Mouse (Mus musculus) cerebellum, postnatal 10 days (tissue): ENCODE measurements around the gene Cep152.

Experiments
- DNase-seq, 2 experiments: peaks; one replicate each; pipeline ENCODE4 v3.0.0; 2021; ENCODE audit warnings: mixed read lengths in 2 of 2

The Cep152 gene

GRCm38 (mm10) chr2:125624837-125625351 is at the start of gene Cep152:
Gene Cep152 (minus strand): TSS chr2:125625113.
- DNase-seq: peak; percentile 97 to 99

- peak; percentile 96 to 97 for DNase-seq
Observed at GRCm38 (mm10) chr2:125672957-125673631, 48.2 kb upstream of the Cep152 start, which contains the start of gene Eid1. Gene Eid1 (plus strand): TSS chr2:125673095.

- DNase-seq: no peak
Observed at GRCm38 (mm10) chr2:125672568-125672956, 47.6 kb upstream of the Cep152 start.

GRCm38 (mm10) chr2:125670846-125671245 is 45.9 kb upstream of the Cep152 start:
- DNase-seq: peak in 1 of 2 experiments; percentile 25

GRCm38 (mm10) chr2:125667721-125668120 is 42.8 kb upstream of the Cep152 start:
- DNase-seq: no peak

DNA sequence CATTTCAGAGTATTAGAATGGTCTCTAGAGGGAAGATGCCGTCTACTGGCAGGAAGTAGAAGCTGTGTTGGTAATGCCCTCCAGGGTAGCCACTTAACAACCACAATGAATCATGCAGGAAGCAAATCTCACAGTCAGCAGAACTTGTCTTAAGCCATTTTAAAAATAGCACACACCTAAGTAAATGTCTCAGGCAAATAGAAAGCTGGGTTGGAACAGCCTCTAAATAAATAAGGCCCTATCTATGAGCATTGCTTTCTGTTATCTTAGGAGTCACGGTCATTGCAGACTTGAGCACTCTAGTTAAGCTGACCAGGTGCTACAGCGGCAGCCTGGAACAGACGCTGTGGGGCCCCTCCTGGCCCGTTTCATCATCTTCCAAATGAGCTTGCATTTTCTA is 42.3 kb upstream of the Cep152 start:
- no peak for DNase-seq

DNA sequence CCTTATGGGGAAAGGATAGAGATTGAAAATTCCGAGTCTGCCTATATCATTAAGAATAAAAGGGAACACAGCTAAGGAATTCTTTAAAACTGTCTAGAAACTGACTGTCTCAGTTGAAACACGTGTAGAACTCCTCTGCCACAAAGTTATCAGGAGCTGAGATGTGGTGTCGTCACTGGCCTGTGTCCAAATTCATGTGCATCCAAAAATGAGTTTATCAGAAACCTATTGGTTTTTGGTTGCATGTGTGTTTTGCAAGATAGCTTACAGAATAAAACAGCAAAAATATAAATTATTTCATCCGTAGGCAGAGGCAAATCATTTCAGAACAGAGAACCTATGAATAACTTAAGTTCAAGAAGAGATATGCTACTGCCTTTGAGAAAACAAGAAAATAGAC is 41.8 kb upstream of the Cep152 start:
- no peak for DNase-seq

DNA sequence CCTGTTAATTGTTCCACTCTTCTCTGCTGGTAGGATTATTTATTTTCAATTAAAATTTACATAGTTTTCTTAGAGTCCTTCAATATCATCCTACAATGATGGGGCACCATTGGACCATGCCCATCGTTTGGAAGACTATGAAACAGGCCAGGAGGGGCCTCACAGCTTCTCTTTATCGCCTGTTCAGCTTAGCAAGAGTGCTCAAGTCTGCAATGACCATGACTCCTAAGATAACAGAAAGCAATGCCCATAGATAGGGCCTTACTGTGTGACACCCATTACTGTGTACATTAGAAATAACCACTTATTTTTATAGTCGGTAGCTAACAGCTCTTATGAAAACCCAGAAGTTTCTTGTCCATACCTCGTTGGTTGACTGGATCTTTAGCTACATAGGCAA is 41.0 kb upstream of the Cep152 start:
- no peak for DNase-seq

DNA sequence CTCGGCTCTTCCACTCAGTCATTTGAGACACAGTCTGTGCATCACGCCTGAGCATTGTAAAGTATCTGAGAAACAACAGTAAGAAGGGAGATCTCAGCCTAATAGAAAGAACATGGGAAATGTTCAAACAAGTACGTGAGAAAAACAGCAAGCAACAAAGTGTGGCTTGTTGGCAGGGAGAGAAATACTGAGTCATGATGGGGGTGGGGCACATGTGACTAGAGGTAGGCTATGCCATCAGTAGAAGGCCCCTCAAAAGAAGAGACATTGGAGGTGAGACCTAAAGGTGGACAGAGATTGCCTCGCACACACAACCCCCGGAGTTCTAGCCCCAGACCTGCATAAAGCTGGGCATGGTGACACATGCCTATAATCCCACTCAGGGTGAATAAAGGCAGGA is 40.3 kb upstream of the Cep152 start:
- DNase-seq: no peak

DNA sequence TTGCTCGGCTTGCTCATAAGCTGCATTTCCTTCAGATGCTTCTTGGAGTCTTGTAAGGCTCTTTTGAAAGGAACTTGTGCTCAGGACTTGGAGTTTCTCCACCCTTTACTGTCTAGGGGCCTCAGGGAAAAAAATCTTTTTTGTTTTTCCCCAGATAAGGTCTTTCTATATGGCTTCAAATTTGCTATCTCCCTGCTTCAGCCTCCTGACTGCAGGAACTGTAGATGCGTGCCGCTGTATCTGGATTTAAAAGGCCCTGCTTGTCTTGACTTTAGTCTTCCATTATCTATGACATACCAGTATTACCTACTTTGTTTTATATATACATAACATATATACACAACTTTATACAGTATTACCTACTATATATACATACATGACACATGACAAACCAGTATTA is 37.6 kb upstream of the Cep152 start:
- DNase-seq: no peak

DNA sequence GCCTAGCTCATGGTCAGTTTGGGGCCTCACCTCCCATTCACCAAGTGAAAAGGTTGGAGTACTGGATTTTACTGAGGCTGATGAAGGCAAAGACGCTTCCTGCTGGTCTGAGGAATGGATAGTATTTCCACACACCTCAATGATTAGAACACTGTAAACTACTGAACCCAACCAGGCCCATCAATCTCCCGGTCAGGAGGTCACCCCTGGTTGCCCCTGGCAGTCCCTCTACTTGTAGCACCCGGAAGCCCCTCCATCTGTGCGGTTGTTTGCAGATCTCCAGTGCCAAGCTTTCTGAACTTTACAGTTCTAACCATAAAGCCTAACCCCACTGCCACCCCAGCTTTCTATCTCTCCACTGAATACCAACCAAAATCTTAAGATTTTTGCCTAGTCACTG is 36.2 kb upstream of the Cep152 start:
- DNase-seq: no peak

DNA sequence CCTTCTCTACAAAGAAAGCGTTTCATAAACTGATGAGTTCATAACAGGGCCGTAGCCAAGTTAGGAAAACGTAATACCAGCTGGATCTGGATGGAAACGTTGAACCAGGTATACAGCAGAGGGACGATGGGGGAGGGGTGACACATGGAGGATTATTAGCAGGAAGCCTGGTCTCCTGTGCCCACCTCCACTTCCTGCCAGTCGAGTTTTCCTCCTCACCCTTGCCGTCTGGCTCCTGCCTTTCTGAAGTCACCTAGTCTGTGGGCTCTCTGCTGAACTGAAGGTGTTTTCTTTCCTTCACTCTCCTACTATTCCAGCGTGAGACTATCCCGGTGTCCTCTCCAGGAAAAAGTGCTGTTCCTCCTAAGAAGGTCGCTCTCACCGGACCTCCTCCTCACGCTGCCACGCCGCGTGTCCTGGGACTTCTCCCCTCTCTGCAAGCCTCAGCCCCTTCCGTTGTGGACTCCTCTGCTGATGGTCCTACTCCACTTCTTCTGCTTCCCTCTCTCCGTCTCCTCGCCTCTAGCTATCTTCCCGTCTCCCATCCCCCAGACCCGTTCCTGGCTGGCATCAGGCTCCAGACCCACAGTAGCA is 35.7 kb upstream of the Cep152 start:
- peak; percentile 52 to 56 for DNase-seq

- DNase-seq: peak; percentile 85 to 89
Observed at GRCm38 (mm10) chr2:125659823-125660536, 35.1 kb upstream of the Cep152 start.

- no peak for DNase-seq
Observed at GRCm38 (mm10) chr2:125655391-125655790, 30.5 kb upstream of the Cep152 start.

- DNase-seq: no peak
Observed at GRCm38 (mm10) chr2:125653286-125653685, 28.4 kb upstream of the Cep152 start.

DNA sequence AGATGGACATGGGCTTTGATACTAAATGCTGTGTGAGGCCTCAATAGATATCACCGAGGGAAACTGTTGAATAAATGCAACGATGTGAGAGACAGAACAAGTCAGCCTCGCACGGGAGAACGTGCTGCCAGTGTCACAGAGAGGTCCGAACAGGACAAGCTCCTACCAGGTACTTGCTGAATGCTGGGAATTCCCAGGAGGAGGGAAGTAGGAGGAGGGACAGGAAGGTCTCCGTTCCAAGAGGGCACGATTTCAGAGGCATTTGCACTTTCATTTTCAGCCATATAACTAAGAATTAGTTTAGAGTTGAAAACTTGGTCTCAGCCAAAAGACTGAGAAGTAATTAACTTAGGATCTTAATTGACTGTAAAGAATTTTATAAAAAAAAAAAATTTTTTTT is 26.6 kb upstream of the Cep152 start:
- DNase-seq: no peak

DNA sequence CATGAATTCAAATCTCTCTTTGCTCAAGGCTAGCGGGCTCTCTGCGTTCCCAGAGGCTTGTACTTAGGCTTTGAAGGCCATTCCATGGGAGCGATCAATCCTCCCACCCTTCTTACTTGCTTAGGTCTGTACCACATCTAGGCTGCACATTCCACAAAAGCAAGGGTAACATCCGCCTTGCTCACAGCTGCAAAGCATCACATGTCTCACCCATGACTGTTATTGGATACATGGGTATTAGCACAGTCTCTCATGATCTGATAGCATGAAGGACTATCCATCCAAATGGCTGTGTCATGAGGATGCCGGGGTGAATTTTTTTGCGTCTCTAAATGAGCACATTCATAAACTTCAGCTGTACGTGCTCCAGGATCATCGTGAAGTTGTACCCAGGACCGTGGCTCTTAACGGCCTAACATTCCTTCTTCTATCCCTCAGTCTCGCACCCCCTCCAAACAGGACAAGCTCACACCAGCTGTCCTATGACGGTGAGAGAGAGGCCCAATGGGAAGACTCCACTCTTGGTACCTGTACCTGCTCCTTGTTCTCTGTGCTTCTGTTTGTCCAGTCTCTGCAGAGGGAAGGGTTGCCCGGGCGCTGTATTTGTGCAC is 25.9 kb upstream of the Cep152 start:
- DNase-seq: no peak

GRCm38 (mm10) chr2:125650038-125650437 is 25.1 kb upstream of the Cep152 start:
- DNase-seq: no peak

- DNase-seq: no peak
Observed at GRCm38 (mm10) chr2:125644912-125645311, 20.0 kb upstream of the Cep152 start.

DNA sequence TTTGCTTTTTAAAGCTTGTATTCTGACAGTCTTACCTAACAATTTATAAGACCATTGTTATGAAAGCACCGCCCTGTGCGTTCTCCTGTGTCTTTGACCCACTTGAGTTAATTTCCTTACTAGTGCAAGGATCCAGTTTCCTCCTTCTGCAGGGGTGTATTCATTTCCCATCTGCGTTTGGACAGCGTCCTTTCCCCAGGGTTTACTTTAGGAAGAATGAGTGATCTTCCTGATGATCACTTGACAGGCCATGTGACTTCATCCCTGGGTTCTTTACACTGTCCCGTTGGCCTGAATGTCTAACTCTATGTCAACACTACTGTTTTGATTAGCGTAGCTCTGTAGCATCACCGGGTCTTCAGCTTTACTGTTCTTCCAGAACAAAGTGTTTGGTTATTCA is 12.4 kb upstream of the Cep152 start:
- DNase-seq: no peak

- no peak for DNase-seq
Observed at GRCm38 (mm10) chr2:125630010-125630409, 5.1 kb upstream of the Cep152 start.

GRCm38 (mm10) chr2:125628487-125628886 is 3.6 kb upstream of the Cep152 start:
- DNase-seq: no peak

- peak; percentile 34 to 44 for DNase-seq
Observed at GRCm38 (mm10) chr2:125626536-125626935, 1.6 kb upstream of the Cep152 start.
